Mouse (Mus musculus) midbrain, postnatal 0 days (tissue): ENCODE measurements around the gene Pycr2. TPM values are rescaled to one million over a fixed set of nuclear protein-coding genes. Genes with fewer than 3 reads are reported as not detected.

ENCODE experiments used
- ATAC-seq: fragments of 200-750 bp; cut with Nextera tagmentation; 2 replicates; pipeline ENCODE4 v1.8.0; 2017; ENCODE audit warnings: moderate number of reproducible peaks, mild to moderate bottlenecking, moderate TSS enrichment, moderate library complexity; ENCODE audit not compliant: low FRiP score
- DNase-seq: peaks from one replicate; pipeline ENCODE4 v3.0.0-alpha.2; 2015; ENCODE audit warnings: low spot score
- H3K27ac ChIP-seq: fragments of 300-500 bp; sonication (generic); 2 replicates; pipeline ENCODE4 v1.5.1; 2014; ENCODE audit warnings: low read depth, mild to moderate bottlenecking, low read length, mixed read lengths
- H3K27me3 ChIP-seq: fragments of 300-500 bp; sonication (generic); 2 replicates; pipeline ENCODE4 v1.6.1; 2014; ENCODE audit warnings: low read length, control low read depth, mixed read lengths; ENCODE audit not compliant: insufficient read depth
- H3K36me3 ChIP-seq: fragments of 300-500 bp; sonication (generic); 2 replicates; pipeline ENCODE4 v1.6.1; 2014; ENCODE audit warnings: low read length, control low read depth, mixed read lengths; ENCODE audit not compliant: insufficient read depth
- H3K4me1 ChIP-seq: fragments of 300-500 bp; sonication (generic); 2 replicates; pipeline ENCODE4 v1.6.1; 2014; ENCODE audit warnings: mild to moderate bottlenecking, control low read depth, antibody characterized with exemption, low read length, mixed read lengths; ENCODE audit not compliant: insufficient read depth
- H3K4me2 ChIP-seq: fragments of 300-500 bp; sonication (generic); 2 replicates; pipeline ENCODE4 v1.6.1; 2014; ENCODE audit warnings: low read depth, mild to moderate bottlenecking, low read length, mixed read lengths; ENCODE audit not compliant: poor library complexity, severe bottlenecking
- H3K4me3 ChIP-seq: fragments of 300-500 bp; sonication (generic); 2 replicates; pipeline ENCODE4 v1.5.1; 2014; ENCODE audit warnings: low read depth, mild to moderate bottlenecking, low read length, moderate library complexity
- H3K9ac ChIP-seq: fragments of 300-500 bp; sonication (generic); replicated peaks from 2 replicates; pipeline ENCODE4 v1.6.1; 2014; ENCODE audit warnings: mild to moderate bottlenecking, low read length, moderate library complexity, mixed read lengths; ENCODE audit not compliant: poor library complexity, severe bottlenecking
- H3K9me3 ChIP-seq: fragments of 300-500 bp; sonication (generic); 2 replicates; pipeline ENCODE4 v1.6.1; 2016; ENCODE audit warnings: low read length, control low read depth
- CTCF ChIP-seq: IDR thresholded peaks from 2 replicates; pipeline ENCODE4 v1.5.1; 2016; ENCODE audit warnings: antibody characterized with exemption, mild to moderate bottlenecking
- WGBS: fragments of 180-500 bp; shearing (Covaris S2); extraction: QIAGEN DNeasy Blood & Tissue Kit; methylation state at CpG from one replicate; pipeline ENCODE4 v1.1.7; 2014; 5-methylcytosine and 5-hydroxymethylcytosine counted together
- polyA plus RNA-seq: library from polyadenylated mRNA; unstranded; fragments of >200 nt; fragmentation: Nextera tagmentation; extraction: Ambion mirVana; gene quantifications from 2 replicates; pipeline ENCODE4 v1.2.1, GENCODE M21; 2015
- total RNA-seq: library from RNA; depleted of rRNA; stranded (reverse); fragments of >200 nt; gene quantifications from 2 replicates; pipeline ENCODE4 v1.2.3, GENCODE M21; 2014; rRNA removed

The Pycr2 gene
- 48.5 and 50.5 TPM in 2 replicates for total RNA-seq
- polyA plus RNA-seq, result 60.5 and 63.7 TPM in 2 replicates

- Histone ChIP-seq H3K4me1 (peaks cover 5% of the 10 kb centered on the region), H3K4me3 (peak within 1 kb of the TSS; percentile 80), H3K9me3 (no peaks in the 10 kb centered on the region), H3K9ac (peak within 1 kb of the TSS; percentile 80), H3K27me3 (no peaks in the 10 kb centered on the region), H3K4me2 (peak within 1 kb of the TSS; percentile 89), H3K36me3 (peaks cover 15% of the 10 kb centered on the region), H3K27ac (peak within 1 kb of the TSS; percentile 87)
- no peak for TF ChIP-seq CTCF
- ATAC-seq (peak; percentile 99), DNase-seq (peak; percentile 95)
- under 1% methylated on average over 52 of the region's 52 CpGs for WGBS
Measured at GRCm38 (mm10) chr1:180904039-180904814, at the start of gene Pycr2. TSS of gene Pycr2 (plus strand) at chr1:180904293.

GRCm38 (mm10) chr1:180858763-180859162 is 45.3 kb upstream of the Pycr2 start:
- Histone ChIP-seq H3K9me3 (no peaks in the 10 kb centered on the region), H3K36me3 (peaks cover 56% of the 10 kb centered on the region), H3K4me1 (no peaks in the 10 kb centered on the region), H3K4me3 (no peak overlapping the region), H3K27me3 (no peaks in the 10 kb centered on the region), H3K27ac (no peak overlapping the region), H3K4me2 (no peak overlapping the region), H3K9ac (no peak overlapping the region)
- no peak for TF ChIP-seq CTCF
- ATAC-seq (no peak), DNase-seq (no peak)

- DNase-seq, result no peak
Measured at GRCm38 (mm10) chr1:180860030-180860429, 44.1 kb upstream of the Pycr2 start.

GRCm38 (mm10) chr1:180863606-180864005 is 40.5 kb upstream of the Pycr2 start:
- ATAC-seq, result no peak
- no peaks in the 10 kb centered on the region for H3K9me3 ChIP-seq
- WGBS, result 0% methylated on average over 1 of the region's 1 CpGs
- H3K9ac ChIP-seq, result no peak overlapping the region
- TF ChIP-seq CTCF, result peak; percentile 90
- H3K4me3 ChIP-seq, result no peak overlapping the region
- no peak overlapping the region for H3K4me2 ChIP-seq
- H3K4me1 ChIP-seq, result no peaks in the 10 kb centered on the region
- H3K27me3 ChIP-seq, result no peaks in the 10 kb centered on the region
- no peak overlapping the region for H3K27ac ChIP-seq
- DNase-seq, result peak; percentile 65
- H3K36me3 ChIP-seq, result peaks cover 59% of the 10 kb centered on the region

More at GRCm38 (mm10) chr1:180860030-180860429, 44.1 kb upstream of the Pycr2 start:
- Histone ChIP-seq H3K36me3 (peaks cover 58% of the 10 kb centered on the region), H3K4me2 (no peak overlapping the region), H3K9me3 (no peaks in the 10 kb centered on the region), H3K4me3 (no peak overlapping the region), H3K27ac (no peak overlapping the region), H3K4me1 (no peaks in the 10 kb centered on the region), H3K9ac (no peak overlapping the region), H3K27me3 (no peaks in the 10 kb centered on the region)
- no peak for ATAC-seq
- TF ChIP-seq CTCF, result no peak
- 88% methylated on average over 6 of the region's 6 CpGs for WGBS

GRCm38 (mm10) chr1:180866001-180866400 is 38.1 kb upstream of the Pycr2 start:
- Histone ChIP-seq H3K27ac (no peak overlapping the region), H3K9ac (no peak overlapping the region), H3K4me1 (no peaks in the 10 kb centered on the region), H3K27me3 (no peaks in the 10 kb centered on the region), H3K36me3 (peaks cover 44% of the 10 kb centered on the region), H3K4me2 (no peak overlapping the region), H3K4me3 (no peak overlapping the region), H3K9me3 (no peaks in the 10 kb centered on the region)
- no peak for TF ChIP-seq CTCF
- WGBS, result 87% methylated on average over 7 of the region's 7 CpGs
- DNase-seq, result peak; percentile 19
- ATAC-seq, result no peak

GRCm38 (mm10) chr1:180870122-180870650 is 33.9 kb upstream of the Pycr2 start:
- WGBS, result 83% methylated on average over 13 of the region's 13 CpGs
- DNase-seq (no peak), ATAC-seq (no peak)
- Histone ChIP-seq H3K9me3 (no peaks in the 10 kb centered on the region), H3K36me3 (peaks cover 22% of the 10 kb centered on the region), H3K27ac (no peak overlapping the region), H3K4me2 (no peak overlapping the region), H3K27me3 (no peaks in the 10 kb centered on the region), H3K4me1 (no peaks in the 10 kb centered on the region), H3K9ac (no peak overlapping the region), H3K4me3 (no peak overlapping the region)
- TF ChIP-seq CTCF, result no peak
